18 mouse cellular contexts compared by ENCODE assay signal in genomic region chr16:11639936-11640335, GRCm38 (mm10).
DNase-seq lines count a peak whose midpoint lies in the region; ATAC-seq lines count a peak whose summit lies in the region.
"Had no signal": no experiment of that assay in that cellular context is flagged by ENCODE, and none has a peak within 500 bp of the region (broad histone marks: within the 10 kb centered on the region; RNA-seq: fewer than 3 reads in every experiment).

No protein-coding gene starts in this region.

- WGBS in midbrain, embryonic 15.5 days, result 93% methylated on average over 8 of the region's 8 CpGs

- DNase-seq in frontal cortex, adult 2 months (ENCODE audit: extremely low spot score in 1 of 2, low spot score in 1 of 2), result peak; percentile 41 to 69
- DNase-seq in frontal cortex, postnatal 10 days (ENCODE audit: low spot score in 2 of 2), result no peak
- DNase-seq in cerebellum, adult 9-10 months, result peak; percentile 21
- DNase-seq in cerebellum, postnatal 25 days, result peak; percentile 56 to 67
- DNase-seq in right cerebral cortex, adult 18-20 months, result peak; percentile 54
- no peak for DNase-seq in urinary bladder, postnatal 25 days (ENCODE audit: low spot score)
- DNase-seq: adrenal gland, adult 2 months; heart, postnatal 4 days; kidney, adult 8-10 months; thymus, postnatal 36 days had no signal

- no peaks in the 10 kb centered on the region for H3K9me3 ChIP-seq in midbrain, embryonic 15.5 days
- H3K9me3 ChIP-seq: embryonic facial prominence, embryonic 15.5 days; forebrain, embryonic 15.5 days; G1E; heart, embryonic 12.5 days; liver, embryonic 12.5 days; megakaryocyte, embryonic 14.5 days had no signal

- peaks cover 14% of the 10 kb centered on the region for H3K4me1 ChIP-seq in midbrain, embryonic 15.5 days

- H3K36me3 ChIP-seq in midbrain, embryonic 15.5 days (replicated peaks), result no peaks in the 10 kb centered on the region
- H3K36me3 ChIP-seq: embryonic facial prominence, embryonic 15.5 days; forebrain, embryonic 15.5 days; G1E; heart, embryonic 12.5 days; liver, embryonic 12.5 days had no signal

- no peak overlapping the region for H3K9ac ChIP-seq in midbrain, embryonic 15.5 days
- H3K9ac ChIP-seq: embryonic facial prominence, embryonic 15.5 days; forebrain, embryonic 15.5 days; heart, embryonic 12.5 days; liver, embryonic 12.5 days had no signal

- H3K4me2 ChIP-seq in midbrain, embryonic 15.5 days, result no peak overlapping the region
- H3K4me2 ChIP-seq: embryonic facial prominence, embryonic 15.5 days; forebrain, embryonic 15.5 days; heart, embryonic 12.5 days; liver, embryonic 12.5 days had no signal

- H3K27ac ChIP-seq in midbrain, embryonic 15.5 days, result no peak overlapping the region
- H3K27ac ChIP-seq: embryonic facial prominence, embryonic 15.5 days; forebrain, embryonic 15.5 days; liver, embryonic 12.5 days had no signal

- no peak for ATAC-seq in megakaryocyte-erythroid progenitor cell, adult 5-6 weeks (replicated peaks; ENCODE audit: low FRiP score, low TSS enrichment, poor library complexity, severe bottlenecking)
- no peak for ATAC-seq in midbrain, embryonic 15.5 days (replicated peaks)
- ATAC-seq: forebrain, embryonic 15.5 days; liver, embryonic 12.5 days had no signal

- no peaks in the 10 kb centered on the region for H3K27me3 ChIP-seq in midbrain, embryonic 15.5 days (replicated peaks)
- H3K27me3 ChIP-seq: embryonic facial prominence, embryonic 15.5 days; forebrain, embryonic 15.5 days; heart, embryonic 12.5 days; liver, embryonic 12.5 days; megakaryocyte, embryonic 14.5 days had no signal

- no peak overlapping the region for H3K4me3 ChIP-seq in midbrain, embryonic 15.5 days
- H3K4me3 ChIP-seq: embryonic facial prominence, embryonic 15.5 days; forebrain, embryonic 15.5 days; heart, embryonic 12.5 days; liver, embryonic 12.5 days; megakaryocyte, embryonic 14.5 days had no signal

Comparison
In these comparisons a context has a peak if more than half of its experiments do, and no peak if none do; other contexts are left out.
1. DNase-seq: peak in frontal cortex, adult 2 months (2 of 2), cerebellum, adult 9-10 months (single experiment), cerebellum, postnatal 25 days (2 of 2) and right cerebral cortex, adult 18-20 months (single experiment); none in frontal cortex, postnatal 10 days (0 of 2) and urinary bladder, postnatal 25 days (single experiment).